Mouse (Mus musculus): ENCODE measurements around the gene Fnd3c2. TPM values are rescaled to one million over a fixed set of nuclear protein-coding genes. Genes with fewer than 3 reads are reported as not detected.

The Fnd3c2 gene
- polyA plus RNA-seq, 1 experiment from 2014 or later = not detected

DNA sequence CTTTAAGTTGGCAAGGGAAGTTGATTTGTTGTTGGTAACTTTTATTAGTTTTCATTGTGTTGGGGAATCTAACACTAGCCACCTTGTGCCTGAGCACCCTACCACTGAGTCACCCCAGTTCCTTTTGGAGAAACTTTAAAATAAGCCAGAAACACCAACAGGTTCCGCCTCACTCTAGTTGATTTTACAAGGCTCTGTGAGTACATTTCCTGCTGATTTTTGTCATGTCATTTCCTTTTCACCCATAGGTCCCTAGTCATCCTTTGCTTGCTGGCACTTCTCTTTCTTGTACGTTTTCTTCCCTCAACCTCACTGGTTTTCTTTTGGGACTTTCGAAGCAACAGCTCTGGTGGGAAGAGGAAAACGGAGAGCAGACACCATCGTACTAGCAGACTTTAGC, 65.8 kb downstream of the Fnd3c2 start:
- WGBS = 64% methylated on average over 5 of the region's 5 CpGs
- DNase-seq (ENCODE audit: low spot score) (no peak), ATAC-seq (ENCODE audit: insufficient read depth, low FRiP score, low TSS enrichment) (no peak)
- H3K4me1 ChIP-seq (ENCODE audit: control insufficient read depth, insufficient read depth, low read length) = 0 out of 2 replicates have a peak, but pooled peaks cover 3% of the 10 kb centered on the region
- H3K36me3 ChIP-seq (ENCODE audit: control insufficient read depth, insufficient read depth, low read length) = no peaks in the 10 kb centered on the region
- H3K4me2 ChIP-seq (ENCODE audit: low read depth) = peak overlapping the region; percentile 47
- no peaks in the 10 kb centered on the region for H3K27me3 ChIP-seq (ENCODE audit: control insufficient read depth, insufficient read depth, low read length)
- no peaks in the 10 kb centered on the region for H3K9me3 ChIP-seq (ENCODE audit: control insufficient read depth, low read length)
- H3K4me3 ChIP-seq (ENCODE audit: low read depth, low read length) = peak overlapping the region; percentile 51
- no peak overlapping the region for H3K27ac ChIP-seq (ENCODE audit: low read depth, low read length)
- H3K9ac ChIP-seq (ENCODE audit: low read length) = no peak overlapping the region

- no peak overlapping the region for H3K27ac ChIP-seq (ENCODE audit: low read depth, low read length)
- H3K9me3 ChIP-seq (ENCODE audit: control insufficient read depth, low read length) = no peaks in the 10 kb centered on the region
- ATAC-seq (ENCODE audit: insufficient read depth, low FRiP score, low TSS enrichment) (no peak), DNase-seq (ENCODE audit: low spot score) (peak; percentile 31)
- 0 out of 2 replicates have a peak, but pooled peaks cover 3% of the 10 kb centered on the region for H3K4me1 ChIP-seq (ENCODE audit: control insufficient read depth, insufficient read depth, low read length)
- no peaks in the 10 kb centered on the region for H3K27me3 ChIP-seq (ENCODE audit: control insufficient read depth, insufficient read depth, low read length)
- 17% methylated on average over 12 of the region's 12 CpGs for WGBS
- H3K4me3 ChIP-seq (ENCODE audit: low read depth, low read length) = peak overlapping the region; percentile 51
- no peaks in the 10 kb centered on the region for H3K36me3 ChIP-seq (ENCODE audit: control insufficient read depth, insufficient read depth, low read length)
- H3K9ac ChIP-seq (ENCODE audit: low read length) = peak overlapping the region; percentile 56
- H3K4me2 ChIP-seq (ENCODE audit: low read depth) = peak overlapping the region; percentile 47
These were observed 67.4 kb downstream of the Fnd3c2 start for GRCm38 (mm10) chrX:106187737-106188136.

DNA sequence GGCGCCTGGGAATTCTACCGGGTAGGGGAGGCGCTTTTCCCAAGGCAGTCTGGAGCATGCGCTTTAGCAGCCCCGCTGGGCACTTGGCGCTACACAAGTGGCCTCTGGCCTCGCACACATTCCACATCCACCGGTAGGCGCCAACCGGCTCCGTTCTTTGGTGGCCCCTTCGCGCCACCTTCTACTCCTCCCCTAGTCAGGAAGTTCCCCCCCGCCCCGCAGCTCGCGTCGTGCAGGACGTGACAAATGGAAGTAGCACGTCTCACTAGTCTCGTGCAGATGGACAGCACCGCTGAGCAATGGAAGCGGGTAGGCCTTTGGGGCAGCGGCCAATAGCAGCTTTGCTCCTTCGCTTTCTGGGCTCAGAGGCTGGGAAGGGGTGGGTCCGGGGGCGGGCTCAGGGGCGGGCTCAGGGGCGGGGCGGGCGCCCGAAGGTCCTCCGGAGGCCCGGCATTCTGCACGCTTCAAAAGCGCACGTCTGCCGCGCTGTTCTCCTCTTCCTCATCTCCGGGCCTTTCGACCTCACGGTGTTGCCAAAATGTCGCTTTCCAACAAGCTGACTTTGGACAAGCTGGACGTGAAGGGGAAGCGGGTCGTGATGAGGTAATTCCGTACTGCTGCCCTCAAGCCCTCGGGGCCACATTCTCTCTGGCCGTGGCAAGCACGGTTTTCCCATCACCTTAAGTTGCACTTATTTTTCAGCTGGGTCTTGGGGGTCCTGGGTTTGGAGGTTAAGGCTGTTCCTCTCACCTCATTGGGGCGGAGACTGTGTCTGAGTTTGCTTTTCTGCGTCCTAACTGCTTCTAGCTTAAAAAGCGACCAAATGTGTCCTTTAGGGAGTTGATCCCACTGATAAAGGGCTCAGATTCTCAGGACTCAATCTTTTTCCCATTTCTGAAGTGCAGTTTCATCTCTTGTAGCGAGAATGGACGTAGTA, 68.2 kb downstream of the Fnd3c2 start, which contains the start of gene Pgk1:
Gene Pgk1, plus strand, starts transcription at position 388 of the 937 bp plus-strand sequence.
- no peaks in the 10 kb centered on the region for H3K27me3 ChIP-seq (ENCODE audit: control insufficient read depth, insufficient read depth, low read length)
- DNase-seq (ENCODE audit: low spot score) = peak; percentile 93
- H3K9me3 ChIP-seq (ENCODE audit: control insufficient read depth, low read length) = no peaks in the 10 kb centered on the region
- peak; percentile 94 for ATAC-seq (ENCODE audit: insufficient read depth, low FRiP score, low TSS enrichment)
- no peaks in the 10 kb centered on the region for H3K36me3 ChIP-seq (ENCODE audit: control insufficient read depth, insufficient read depth, low read length)
- 16% methylated on average over 47 of the region's 55 CpGs for WGBS
- H3K4me2 ChIP-seq (ENCODE audit: low read depth) = peak within 1 kb of the TSS; percentile 47
- H3K4me1 ChIP-seq (ENCODE audit: control insufficient read depth, insufficient read depth, low read length) = 0 out of 2 replicates have a peak, but pooled peaks cover 3% of the 10 kb centered on the region
- peak within 1 kb of the TSS; percentile 56 for H3K9ac ChIP-seq (ENCODE audit: low read length)
- peak within 1 kb of the TSS; percentile 54 for H3K27ac ChIP-seq (ENCODE audit: low read depth, low read length)
- peak within 1 kb of the TSS; percentile 51 for H3K4me3 ChIP-seq (ENCODE audit: low read depth, low read length)

DNA sequence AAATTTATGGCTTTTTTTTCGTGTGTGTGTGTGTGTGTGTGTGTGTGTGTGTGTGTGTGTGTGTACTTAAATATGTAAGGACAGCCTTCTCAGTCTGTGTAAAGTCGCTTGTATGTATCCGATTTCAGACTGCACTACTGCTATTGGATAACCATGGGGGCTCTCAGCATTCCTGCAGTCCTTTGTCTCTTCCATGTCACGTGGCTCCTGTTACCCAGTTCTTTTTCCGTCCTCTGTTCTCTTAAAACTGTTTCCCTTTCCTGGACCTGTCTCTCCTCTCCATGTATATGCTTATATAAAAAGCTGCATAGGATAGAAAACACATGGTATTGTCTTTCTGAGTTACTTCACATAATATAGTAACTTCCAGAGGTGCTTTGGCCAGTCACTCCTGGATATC, 69.5 kb downstream of the Fnd3c2 start:
- ATAC-seq (ENCODE audit: insufficient read depth, low FRiP score, low TSS enrichment) (peak; percentile 36; the same call in 1 of the 2 replicates), DNase-seq (ENCODE audit: low spot score) (peak; percentile 37)
- H3K27ac ChIP-seq (ENCODE audit: low read depth, low read length) = peak overlapping the region; percentile 54
- H3K4me3 ChIP-seq (ENCODE audit: low read depth, low read length) = no peak overlapping the region
- no peaks in the 10 kb centered on the region for H3K27me3 ChIP-seq (ENCODE audit: control insufficient read depth, insufficient read depth, low read length)
- 22% methylated on average over 5 of the region's 5 CpGs for WGBS
- 0 out of 2 replicates have a peak, but pooled peaks cover 3% of the 10 kb centered on the region for H3K4me1 ChIP-seq (ENCODE audit: control insufficient read depth, insufficient read depth, low read length)
- no peaks in the 10 kb centered on the region for H3K36me3 ChIP-seq (ENCODE audit: control insufficient read depth, insufficient read depth, low read length)
- no peak overlapping the region for H3K9ac ChIP-seq (ENCODE audit: low read length)
- no peaks in the 10 kb centered on the region for H3K9me3 ChIP-seq (ENCODE audit: control insufficient read depth, low read length)
- no peak overlapping the region for H3K4me2 ChIP-seq (ENCODE audit: low read depth)

Other genes with a start within 250 kb of the Fnd3c2 start
- gene Magt1, start 243.5 kb downstream of the Fnd3c2 start, polyA plus RNA-seq (2014; fragmentation: Nextera tagmentation; extraction: Ambion mirVana) = 47.5 and 47.9 TPM in 2 replicates
- gene Cox7b, start 239.7 kb downstream of the Fnd3c2 start, polyA plus RNA-seq (2014; fragmentation: Nextera tagmentation; extraction: Ambion mirVana) = 311 and 328 TPM in 2 replicates
- 32.7 and 33.7 TPM in 2 replicates for gene Atp7a, start 228.1 kb downstream of the Fnd3c2 start, polyA plus RNA-seq (2014; fragmentation: Nextera tagmentation; extraction: Ambion mirVana)
- gene Tlr13, start 112.2 kb downstream of the Fnd3c2 start, polyA plus RNA-seq (2014; fragmentation: Nextera tagmentation; extraction: Ambion mirVana) = 0.31 and 0.74 TPM in 2 replicates
- gene Pgk1, start 68.3 kb downstream of the Fnd3c2 start, polyA plus RNA-seq (2014; fragmentation: Nextera tagmentation; extraction: Ambion mirVana) = 434 and 438 TPM in 2 replicates
- 15.0 and 15.5 TPM in 2 replicates for gene Taf9b, start 34.2 kb downstream of the Fnd3c2 start, polyA plus RNA-seq (2014; fragmentation: Nextera tagmentation; extraction: Ambion mirVana)
- gene Fndc3c1, start 230.0 kb upstream of the Fnd3c2 start, polyA plus RNA-seq (2014; fragmentation: Nextera tagmentation; extraction: Ambion mirVana) = 46.2 and 46.6 TPM in 2 replicates

Measured in neural tube, embryonic 11.5 days (tissue).